Mouse (Mus musculus): ENCODE results near the gene Samd4. TPM values are rescaled to one million over a fixed set of nuclear protein-coding genes. Genes with fewer than 3 reads are reported as not detected.
A peak's percentile ranks its signal among the peaks of the same experiment; 100 is the strongest.

Samd4 gene
- polyA plus RNA-seq, 1 experiment from 2014 or later: 9.1 TPM

- H3K4me2 ChIP-seq (replicated peaks): no peak overlapping the region
- H3K9ac ChIP-seq: no peak overlapping the region
- no peaks in the 10 kb centered on the region for H3K9me3 ChIP-seq
- ATAC-seq (ENCODE audit: insufficient number of reproducible peaks, insufficient read depth, low FRiP score, low TSS enrichment): no peak
- no peaks in the 10 kb centered on the region for H3K27me3 ChIP-seq
- no peak overlapping the region for H3K4me3 ChIP-seq
- no peak overlapping the region for H3K27ac ChIP-seq
- WGBS: 61% methylated on average over 5 of the region's 5 CpGs
- H3K4me1 ChIP-seq: peaks cover 11% of the 10 kb centered on the region
- no peaks in the 10 kb centered on the region for H3K36me3 ChIP-seq
Observed at GRCm38 (mm10) chr14:46979172-46979571, 96.5 kb downstream of the Samd4 start.

DNA sequence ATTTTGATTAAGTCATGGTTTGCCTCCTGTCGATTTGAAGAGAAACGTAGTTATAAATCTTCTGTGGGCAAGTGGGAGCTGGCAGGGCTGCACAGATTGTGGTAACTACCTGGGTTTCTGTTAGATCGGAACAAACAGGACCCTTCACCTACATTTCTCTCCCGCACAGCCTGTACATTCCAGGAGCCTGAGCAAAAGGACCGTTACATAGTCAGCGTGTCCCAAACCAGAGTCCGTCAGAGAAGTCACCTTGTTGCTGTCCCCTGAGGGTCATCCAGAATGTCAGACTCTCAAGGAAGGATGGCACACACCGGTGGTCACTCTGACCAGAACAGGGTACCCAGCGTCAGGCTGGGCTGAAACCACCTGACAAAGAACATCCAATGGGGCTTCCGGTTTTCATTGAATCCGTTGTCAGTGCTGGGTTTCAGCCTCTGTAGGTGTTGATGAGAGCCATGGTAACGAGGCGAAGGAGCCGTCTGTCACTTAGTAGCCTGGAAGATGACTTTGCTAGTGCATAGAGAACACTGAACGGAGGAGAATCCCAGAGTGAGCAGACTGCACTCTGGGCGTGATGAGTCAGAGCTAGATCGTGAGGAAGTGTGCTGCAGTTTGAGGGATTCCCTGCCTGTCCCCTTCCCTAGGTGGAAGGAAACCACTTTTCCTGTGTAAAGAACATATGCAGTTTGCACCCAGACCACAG, 98.2 kb downstream of the Samd4 start:
- Histone ChIP-seq H3K9ac (no peak overlapping the region), H3K9me3 (no peaks in the 10 kb centered on the region), H3K4me3 (no peak overlapping the region), H3K27me3 (no peaks in the 10 kb centered on the region), H3K27ac (no peak overlapping the region), H3K36me3 (no peaks in the 10 kb centered on the region), H3K4me1 (peaks cover 7% of the 10 kb centered on the region; the same call in 1 of the 2 replicates), H3K4me2 (replicated peaks) (no peak overlapping the region)
- no peak for ATAC-seq (ENCODE audit: insufficient number of reproducible peaks, insufficient read depth, low FRiP score, low TSS enrichment)
- 80% methylated on average over 17 of the region's 17 CpGs for WGBS

DNA sequence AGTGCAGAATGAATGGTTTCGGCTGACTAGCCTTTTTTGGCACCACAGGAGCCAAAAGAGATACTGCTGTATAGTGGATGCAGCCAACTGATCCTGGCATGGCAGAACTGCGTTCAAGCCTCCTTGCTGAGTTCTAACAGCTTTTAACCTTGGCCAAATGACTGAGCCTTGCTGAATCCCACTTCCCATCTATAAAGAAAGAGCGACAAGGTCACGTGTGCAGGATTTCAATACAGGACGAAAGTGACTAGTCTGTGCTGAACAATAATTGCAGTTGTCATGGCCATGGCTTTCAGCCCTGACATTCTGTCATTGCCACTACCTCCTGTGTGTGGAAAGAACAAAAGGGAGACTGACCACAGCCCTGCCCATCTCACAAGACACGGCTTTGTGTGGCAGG, 99.5 kb downstream of the Samd4 start:
- Histone ChIP-seq H3K4me3 (no peak overlapping the region), H3K36me3 (no peaks in the 10 kb centered on the region), H3K4me1 (peaks cover 12% of the 10 kb centered on the region), H3K27ac (no peak overlapping the region), H3K9ac (no peak overlapping the region), H3K4me2 (replicated peaks) (no peak overlapping the region), H3K9me3 (no peaks in the 10 kb centered on the region), H3K27me3 (no peaks in the 10 kb centered on the region)
- no peak for ATAC-seq (ENCODE audit: insufficient number of reproducible peaks, insufficient read depth, low FRiP score, low TSS enrichment)
- 83% methylated on average over 6 of the region's 6 CpGs for WGBS

- Histone ChIP-seq H3K27ac (no peak overlapping the region), H3K27me3 (no peaks in the 10 kb centered on the region), H3K9me3 (no peaks in the 10 kb centered on the region), H3K36me3 (no peaks in the 10 kb centered on the region), H3K9ac (no peak overlapping the region), H3K4me3 (no peak overlapping the region), H3K4me1 (peaks cover 11% of the 10 kb centered on the region; the same call in 1 of the 2 replicates), H3K4me2 (replicated peaks) (no peak overlapping the region)
- no peak for ATAC-seq (ENCODE audit: insufficient number of reproducible peaks, insufficient read depth, low FRiP score, low TSS enrichment)
- WGBS: 69% methylated on average over 8 of the region's 8 CpGs
Observed at GRCm38 (mm10) chr14:46984542-46985125, 102.0 kb downstream of the Samd4 start.

DNA sequence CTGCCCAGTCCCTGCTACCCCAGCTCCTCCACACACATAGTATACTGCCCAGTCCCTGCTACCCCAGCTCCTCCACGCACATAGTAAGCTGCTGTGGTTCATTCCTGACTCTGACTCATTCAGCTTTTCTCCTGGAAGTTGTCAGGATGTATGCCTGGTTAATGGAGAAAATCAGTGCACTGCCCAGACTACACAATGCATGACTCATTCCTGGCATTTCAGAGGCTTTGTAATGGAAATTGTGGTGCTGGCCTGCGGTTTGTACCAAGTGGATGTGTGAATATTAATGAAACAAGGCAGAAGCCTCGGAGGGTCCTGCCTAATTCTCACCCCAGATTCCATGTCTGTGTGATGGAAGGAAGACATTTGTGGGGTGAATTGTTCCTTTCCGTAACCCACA, 107.0 kb downstream of the Samd4 start:
- no peak for ATAC-seq (ENCODE audit: insufficient number of reproducible peaks, insufficient read depth, low FRiP score, low TSS enrichment)
- Histone ChIP-seq H3K9me3 (no peaks in the 10 kb centered on the region), H3K4me2 (replicated peaks) (no peak overlapping the region), H3K4me3 (no peak overlapping the region), H3K4me1 (peaks cover 11% of the 10 kb centered on the region; the same call in 1 of the 2 replicates), H3K27ac (no peak overlapping the region), H3K27me3 (no peaks in the 10 kb centered on the region), H3K36me3 (no peaks in the 10 kb centered on the region), H3K9ac (no peak overlapping the region)
- 50% methylated on average over 4 of the region's 4 CpGs for WGBS

GRCm38 (mm10) chr14:46990450-46990849, 107.8 kb downstream of the Samd4 start:
- Histone ChIP-seq H3K4me1 (peaks cover 11% of the 10 kb centered on the region; the same call in 1 of the 2 replicates), H3K27ac (no peak overlapping the region), H3K9me3 (no peaks in the 10 kb centered on the region), H3K4me3 (no peak overlapping the region), H3K4me2 (replicated peaks) (no peak overlapping the region), H3K27me3 (no peaks in the 10 kb centered on the region), H3K36me3 (no peaks in the 10 kb centered on the region), H3K9ac (no peak overlapping the region)
- 89% methylated on average over 3 of the region's 3 CpGs for WGBS
- no peak for ATAC-seq (ENCODE audit: insufficient number of reproducible peaks, insufficient read depth, low FRiP score, low TSS enrichment)

GRCm38 (mm10) chr14:46994704-46995103, 112.0 kb downstream of the Samd4 start:
- no peak overlapping the region for H3K4me3 ChIP-seq
- H3K36me3 ChIP-seq: no peaks in the 10 kb centered on the region
- no peak overlapping the region; the same call in 1 of the 2 replicates for H3K9ac ChIP-seq
- H3K4me1 ChIP-seq: no peaks in the 10 kb centered on the region; the same call in 1 of the 2 replicates
- H3K27me3 ChIP-seq: no peaks in the 10 kb centered on the region
- no peaks in the 10 kb centered on the region for H3K9me3 ChIP-seq
- ATAC-seq (ENCODE audit: insufficient number of reproducible peaks, insufficient read depth, low FRiP score, low TSS enrichment): no peak
- 78% methylated on average over 7 of the region's 7 CpGs for WGBS
- no peak overlapping the region for H3K4me2 ChIP-seq (replicated peaks)
- no peak overlapping the region for H3K27ac ChIP-seq

DNA sequence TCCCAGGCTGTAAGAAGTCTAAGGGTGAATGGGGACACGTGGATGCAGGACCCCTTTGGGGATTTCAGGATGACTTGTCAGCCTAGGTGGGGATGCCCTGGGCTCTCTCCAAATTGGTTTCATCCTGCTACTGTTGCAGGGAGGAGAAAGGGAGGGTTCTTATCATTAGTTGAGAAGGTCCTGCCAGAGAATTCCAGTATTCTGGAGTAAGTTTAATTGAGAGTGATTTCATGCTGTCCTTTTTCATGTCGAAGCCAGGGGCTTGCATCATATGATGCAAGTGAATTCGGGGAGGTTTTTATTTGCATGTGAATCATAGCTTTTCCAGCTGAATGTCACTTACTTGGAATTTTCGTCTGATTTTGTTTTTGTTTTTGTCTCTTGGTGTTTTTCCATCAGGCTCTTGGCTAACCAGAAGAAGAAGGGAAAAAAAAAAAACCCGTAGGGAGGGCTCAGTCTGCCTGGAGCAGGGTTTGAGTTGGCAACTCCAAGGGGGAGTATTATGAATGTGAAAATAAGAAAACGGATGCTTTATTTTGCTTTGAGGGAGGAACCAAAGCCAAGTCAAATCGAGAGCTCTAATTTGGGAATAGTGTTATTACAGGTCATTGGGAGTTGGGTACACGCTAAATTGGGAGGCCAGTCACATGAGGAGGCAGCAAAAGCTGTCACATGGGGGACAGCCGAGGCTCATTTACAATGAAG, 116.8 kb downstream of the Samd4 start:
- H3K27ac ChIP-seq: no peak overlapping the region
- no peaks in the 10 kb centered on the region for H3K9me3 ChIP-seq
- H3K9ac ChIP-seq: no peak overlapping the region
- H3K4me1 ChIP-seq: peaks cover 9% of the 10 kb centered on the region; the same call in 1 of the 2 replicates
- 57% methylated on average over 9 of the region's 9 CpGs for WGBS
- H3K36me3 ChIP-seq: no peaks in the 10 kb centered on the region
- no peak overlapping the region for H3K4me3 ChIP-seq
- H3K27me3 ChIP-seq: no peaks in the 10 kb centered on the region
- no peak for ATAC-seq (ENCODE audit: insufficient number of reproducible peaks, insufficient read depth, low FRiP score, low TSS enrichment)
- no peak overlapping the region for H3K4me2 ChIP-seq (replicated peaks)

DNA sequence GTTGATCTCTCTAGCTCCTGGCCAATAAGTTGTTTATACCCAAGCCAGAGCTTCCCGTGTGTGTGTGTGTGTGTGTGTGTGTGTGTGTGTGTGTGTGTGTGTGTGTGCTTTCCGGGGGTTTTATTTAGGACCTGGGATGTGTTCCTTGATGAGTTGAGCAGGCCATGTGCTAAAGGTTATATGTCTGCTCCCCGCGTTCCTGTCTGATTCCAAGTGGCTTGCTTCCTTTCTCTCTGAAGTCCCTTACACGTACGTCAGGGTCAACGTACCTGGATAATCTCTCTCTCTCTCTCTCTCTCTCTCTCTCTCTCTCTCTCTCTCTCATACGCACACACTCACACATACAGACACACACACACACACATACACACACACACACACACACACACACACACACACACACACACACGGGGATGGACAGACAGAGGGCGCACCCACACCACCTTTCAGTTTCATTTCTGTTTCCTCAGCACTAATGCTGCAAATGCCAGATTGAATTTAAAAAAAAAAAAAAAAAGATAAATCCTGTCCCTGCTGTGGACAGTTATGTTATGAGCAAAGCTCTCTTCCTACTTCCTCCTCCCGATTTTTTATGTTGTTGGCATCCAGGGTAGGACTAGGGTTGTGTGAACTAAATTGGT, 117.6 kb downstream of the Samd4 start:
- Histone ChIP-seq H3K9ac (no peak overlapping the region), H3K27me3 (no peaks in the 10 kb centered on the region), H3K4me2 (replicated peaks) (no peak overlapping the region), H3K4me3 (no peak overlapping the region), H3K4me1 (peaks cover 9% of the 10 kb centered on the region; the same call in 1 of the 2 replicates), H3K9me3 (no peaks in the 10 kb centered on the region), H3K27ac (no peak overlapping the region), H3K36me3 (no peaks in the 10 kb centered on the region)
- 80% methylated on average over 9 of the region's 11 CpGs for WGBS
- no peak for ATAC-seq (ENCODE audit: insufficient number of reproducible peaks, insufficient read depth, low FRiP score, low TSS enrichment)

- Histone ChIP-seq H3K27ac (no peak overlapping the region), H3K27me3 (no peaks in the 10 kb centered on the region), H3K36me3 (no peaks in the 10 kb centered on the region), H3K4me2 (replicated peaks) (no peak overlapping the region), H3K4me3 (no peak overlapping the region), H3K9me3 (no peaks in the 10 kb centered on the region), H3K9ac (no peak overlapping the region), H3K4me1 (peaks cover 9% of the 10 kb centered on the region; the same call in 1 of the 2 replicates)
- 0 out of 2 replicates have a peak, but pooled peaks have one; percentile 38 for ATAC-seq (ENCODE audit: insufficient number of reproducible peaks, insufficient read depth, low FRiP score, low TSS enrichment)
- 55% methylated on average over 24 of the region's 24 CpGs for WGBS
Observed at GRCm38 (mm10) chr14:47000786-47001761, 118.4 kb downstream of the Samd4 start.

- no peak overlapping the region for H3K4me2 ChIP-seq (replicated peaks)
- no peak overlapping the region for H3K27ac ChIP-seq
- no peak overlapping the region for H3K4me3 ChIP-seq
- no peaks in the 10 kb centered on the region for H3K9me3 ChIP-seq
- no peaks in the 10 kb centered on the region for H3K27me3 ChIP-seq
- H3K36me3 ChIP-seq: no peaks in the 10 kb centered on the region
- peaks cover 9% of the 10 kb centered on the region; the same call in 1 of the 2 replicates for H3K4me1 ChIP-seq
- H3K9ac ChIP-seq: no peak overlapping the region
- 22% methylated on average over 3 of the region's 3 CpGs for WGBS
- ATAC-seq (ENCODE audit: insufficient number of reproducible peaks, insufficient read depth, low FRiP score, low TSS enrichment): no peak
Observed at GRCm38 (mm10) chr14:47004161-47004560, 121.5 kb downstream of the Samd4 start.
